Mouse (Mus musculus) neural tube, embryonic 15.5 days (tissue): ENCODE results near the gene Acap1. TPM values are rescaled to one million over a fixed set of nuclear protein-coding genes. Genes with fewer than 3 reads are reported as not detected.
"Not testable (repeated sequence)": the region's sequence is repeated elsewhere in the genome, so short reads cannot be mapped to it uniquely, and the experiment has no call there.

Experiments used
- ATAC-seq: fragments of 200-750 bp; cut with Nextera tagmentation; 2 replicates; pipeline ENCODE4 v1.8.0; 2017; ENCODE audit warnings: mild to moderate bottlenecking, moderate TSS enrichment, moderate library complexity; ENCODE audit not compliant: low FRiP score
- H3K27ac ChIP-seq: fragments of 300-500 bp; sonication (generic); replicated peaks from 2 replicates; pipeline ENCODE4 v1.5.1; 2015; ENCODE audit warnings: mild to moderate bottlenecking, inconsistent platforms
- H3K27me3 ChIP-seq: fragments of 300-500 bp; sonication (generic); replicated peaks from 2 replicates; pipeline ENCODE4 v1.6.1; 2015; ENCODE audit warnings: inconsistent platforms
- H3K36me3 ChIP-seq: fragments of 300-500 bp; sonication (generic); 2 replicates; pipeline ENCODE4 v1.6.1; 2015; ENCODE audit warnings: inconsistent platforms
- H3K4me1 ChIP-seq: fragments of 300-500 bp; sonication (generic); 2 replicates; pipeline ENCODE4 v1.6.1; 2015; ENCODE audit warnings: inconsistent platforms
- H3K4me2 ChIP-seq: fragments of 300-500 bp; sonication (generic); 2 replicates; pipeline ENCODE4 v1.6.1; 2015; ENCODE audit warnings: inconsistent platforms, mild to moderate bottlenecking, moderate library complexity
- H3K4me3 ChIP-seq: fragments of 300-500 bp; sonication (generic); replicated peaks from 2 replicates; pipeline ENCODE4 v1.5.1; 2015; ENCODE audit warnings: mild to moderate bottlenecking, inconsistent platforms
- H3K9ac ChIP-seq: fragments of 300-500 bp; sonication (generic); replicated peaks from 2 replicates; pipeline ENCODE4 v1.6.1; 2015; ENCODE audit warnings: mild to moderate bottlenecking, inconsistent platforms
- H3K9me3 ChIP-seq: fragments of 300-500 bp; sonication (generic); replicated peaks from 2 replicates; pipeline ENCODE4 v1.6.1; 2016; ENCODE audit warnings: inconsistent platforms
- WGBS: fragments of 180-500 bp; shearing (Covaris S2); methylation state at CpG from one replicate; pipeline ENCODE4 v1.1.7; 2015; ENCODE audit warnings: mixed read lengths; 5-methylcytosine and 5-hydroxymethylcytosine counted together
- polyA plus RNA-seq: library from polyadenylated mRNA; unstranded; fragments of >200 nt; fragmentation: Nextera tagmentation; extraction: Ambion mirVana; gene quantifications from 2 replicates; pipeline ENCODE4 v1.2.1, GENCODE M21; 2015

The Acap1 gene
- polyA plus RNA-seq, 1 experiment from 2014 or later = 0.40 TPM

DNA sequence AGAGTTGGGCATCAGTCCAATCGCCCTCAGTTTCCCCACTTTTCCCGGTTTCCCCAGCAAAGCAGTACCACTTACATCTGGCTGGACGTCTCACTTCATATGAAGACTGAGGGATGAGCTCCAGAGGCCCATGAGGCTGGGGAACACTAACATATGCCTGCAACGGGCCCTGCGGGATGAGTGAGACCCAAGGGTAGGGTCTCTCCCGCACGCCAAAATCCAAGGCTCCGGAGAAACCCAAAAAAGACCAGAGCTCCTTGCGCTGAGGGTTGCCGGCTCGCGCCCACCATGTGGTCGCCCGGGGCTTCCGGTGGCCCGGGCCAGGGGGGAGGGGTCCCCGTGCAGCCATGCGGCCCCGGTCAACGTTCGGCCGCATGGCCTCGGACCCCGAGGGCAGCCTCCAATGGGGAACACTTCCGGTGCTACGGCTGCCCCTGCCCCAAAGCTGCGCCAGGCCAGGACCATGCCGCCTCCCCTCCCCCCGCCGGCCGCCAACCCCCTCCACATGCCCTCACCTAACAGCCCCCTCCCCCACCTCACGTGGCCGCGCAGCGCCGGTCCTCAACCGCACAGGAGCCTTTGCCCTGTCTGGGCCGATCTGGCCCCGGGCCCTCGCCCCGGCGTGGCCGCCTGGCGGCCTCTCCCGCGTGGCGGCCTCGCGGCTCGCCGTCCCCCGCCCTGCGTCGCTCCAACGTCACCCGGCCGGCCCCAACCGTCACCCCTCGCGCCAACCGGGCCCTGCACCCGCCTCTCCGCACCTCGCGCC is 25.1 kb upstream of the Acap1 start:
- Histone ChIP-seq H3K27ac (peak overlapping the region; percentile 95), H3K27me3 (no peaks in the 10 kb centered on the region), H3K4me2 (peak overlapping the region; percentile 95), H3K36me3 (peaks cover 37% of the 10 kb centered on the region), H3K9me3 (no peaks in the 10 kb centered on the region), H3K9ac (peak overlapping the region; percentile 92), H3K4me3 (peak overlapping the region; percentile 87), H3K4me1 (peaks cover 46% of the 10 kb centered on the region)
- WGBS = under 1% methylated on average over 62 of the region's 65 CpGs
- ATAC-seq = peak; percentile 13

DNA sequence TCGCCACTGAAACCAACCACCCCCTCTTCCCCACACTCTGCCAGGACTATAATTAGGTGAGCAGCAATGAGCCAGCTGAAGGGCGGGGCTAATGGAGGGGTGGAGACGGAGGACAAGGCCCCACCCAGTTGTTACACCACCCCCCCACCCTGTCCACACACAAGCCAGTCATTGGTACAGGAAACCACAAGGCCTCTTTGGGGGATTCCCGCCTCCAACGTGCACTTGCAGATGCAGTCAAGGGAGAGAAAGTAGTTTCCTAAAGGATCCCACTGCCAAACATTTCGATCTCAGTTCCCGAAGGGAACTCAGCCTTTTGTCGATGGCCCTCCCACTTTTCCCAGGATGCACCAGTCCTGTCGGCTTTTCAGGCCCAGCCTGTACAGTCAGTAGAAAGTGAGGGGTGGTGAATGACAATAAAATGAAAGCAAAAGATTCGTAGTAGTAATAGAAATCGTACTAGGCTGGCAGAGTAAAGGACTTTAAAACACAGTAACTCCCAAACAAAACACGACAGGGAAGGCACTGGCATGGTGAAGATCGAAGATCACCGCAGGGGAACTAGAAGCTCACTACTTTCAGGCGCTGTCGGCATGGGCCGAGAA is 24.4 kb upstream of the Acap1 start:
- peak overlapping the region; percentile 95 for H3K4me2 ChIP-seq
- H3K27me3 ChIP-seq = no peaks in the 10 kb centered on the region
- H3K27ac ChIP-seq = peak overlapping the region; percentile 95
- peaks cover 52% of the 10 kb centered on the region for H3K4me1 ChIP-seq
- 1% methylated on average over 17 of the region's 17 CpGs for WGBS
- H3K9ac ChIP-seq = peak overlapping the region; percentile 92
- H3K36me3 ChIP-seq = peaks cover 44% of the 10 kb centered on the region
- no peak for ATAC-seq
- no peaks in the 10 kb centered on the region for H3K9me3 ChIP-seq
- peak overlapping the region; percentile 87 for H3K4me3 ChIP-seq

DNA sequence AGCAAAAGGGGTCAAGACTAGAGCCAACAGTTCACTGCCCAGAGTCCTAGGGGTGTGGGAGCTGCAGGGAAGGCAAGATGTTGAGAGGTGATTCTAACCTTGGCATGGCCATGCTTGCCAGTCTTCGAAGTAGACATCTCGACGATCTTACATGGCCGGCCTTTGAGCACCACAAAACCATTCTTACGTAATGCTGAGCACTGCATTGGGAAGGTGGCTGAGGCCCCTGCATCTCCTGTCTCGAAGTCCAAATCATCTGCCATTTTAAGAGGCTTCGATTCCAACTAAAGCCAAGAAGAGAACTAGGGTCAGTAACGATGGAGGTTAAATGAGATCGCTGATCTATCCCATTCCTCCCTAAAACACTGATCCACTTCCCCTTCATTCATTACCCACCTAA is 23.7 kb upstream of the Acap1 start:
- peak overlapping the region; percentile 87 for H3K4me3 ChIP-seq
- H3K27me3 ChIP-seq = no peaks in the 10 kb centered on the region
- no peak for ATAC-seq
- peaks cover 45% of the 10 kb centered on the region for H3K36me3 ChIP-seq
- peak overlapping the region; percentile 92; the same call in 1 of the 2 replicates for H3K9ac ChIP-seq
- no peaks in the 10 kb centered on the region for H3K9me3 ChIP-seq
- peak overlapping the region; percentile 95 for H3K4me2 ChIP-seq
- peak overlapping the region; percentile 95; the same call in 1 of the 2 replicates for H3K27ac ChIP-seq
- H3K4me1 ChIP-seq = peaks cover 59% of the 10 kb centered on the region
- WGBS = 84% methylated on average over 9 of the region's 9 CpGs

DNA sequence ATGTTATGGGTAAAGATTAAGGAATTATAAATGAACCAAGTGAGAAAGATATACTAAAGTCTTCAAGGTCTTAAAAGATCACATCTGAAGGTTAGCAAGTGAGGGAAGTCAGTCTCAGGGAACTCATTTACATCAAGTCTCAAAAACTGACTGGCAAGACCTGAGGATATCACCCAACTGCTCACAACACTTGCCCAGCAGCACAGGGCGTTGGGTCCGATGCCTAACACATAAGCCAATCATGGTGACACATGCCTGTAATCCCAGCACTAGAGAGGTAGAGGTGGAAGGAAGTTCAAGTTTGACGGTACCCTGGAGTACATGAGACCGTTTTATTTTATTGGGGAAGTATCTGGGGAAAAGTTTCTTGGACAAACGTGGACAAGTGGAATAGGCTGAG is 22.8 kb upstream of the Acap1 start:
- Histone ChIP-seq H3K4me1 (peaks cover 64% of the 10 kb centered on the region), H3K4me2 (no peak overlapping the region), H3K27me3 (no peaks in the 10 kb centered on the region), H3K36me3 (peaks cover 48% of the 10 kb centered on the region), H3K4me3 (no peak overlapping the region), H3K27ac (no peak overlapping the region), H3K9me3 (no peaks in the 10 kb centered on the region), H3K9ac (no peak overlapping the region)
- no peak for ATAC-seq
- WGBS = 83% methylated on average over 5 of the region's 5 CpGs

DNA sequence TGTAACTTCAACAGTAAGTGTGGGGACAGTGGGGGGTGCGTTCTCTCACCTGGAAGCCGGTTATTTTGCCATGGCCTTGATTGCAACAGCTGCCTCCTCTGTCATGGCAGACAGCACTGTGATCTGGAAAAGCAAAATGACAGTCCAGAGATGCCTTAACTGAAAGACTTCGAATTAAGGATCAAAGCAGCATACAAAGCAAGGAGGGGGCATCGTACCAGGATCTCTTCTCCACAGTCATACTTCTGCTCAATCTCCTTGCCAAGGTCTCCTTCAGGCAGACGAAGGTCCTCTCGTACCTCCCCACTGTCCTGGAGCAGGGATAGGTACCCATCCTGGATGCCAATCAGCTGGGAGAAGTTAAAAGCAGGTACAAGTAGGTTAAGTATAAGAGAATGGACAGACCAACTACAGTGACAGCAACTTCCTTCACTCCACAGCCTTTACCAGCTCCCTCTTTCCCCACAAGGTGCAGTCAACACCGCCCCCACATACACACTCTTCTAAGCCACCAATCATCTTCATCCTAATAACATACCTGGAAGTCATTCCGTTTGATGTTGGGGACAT is 22.1 kb upstream of the Acap1 start:
- Histone ChIP-seq H3K27ac (no peak overlapping the region), H3K36me3 (peaks cover 54% of the 10 kb centered on the region)

DNA sequence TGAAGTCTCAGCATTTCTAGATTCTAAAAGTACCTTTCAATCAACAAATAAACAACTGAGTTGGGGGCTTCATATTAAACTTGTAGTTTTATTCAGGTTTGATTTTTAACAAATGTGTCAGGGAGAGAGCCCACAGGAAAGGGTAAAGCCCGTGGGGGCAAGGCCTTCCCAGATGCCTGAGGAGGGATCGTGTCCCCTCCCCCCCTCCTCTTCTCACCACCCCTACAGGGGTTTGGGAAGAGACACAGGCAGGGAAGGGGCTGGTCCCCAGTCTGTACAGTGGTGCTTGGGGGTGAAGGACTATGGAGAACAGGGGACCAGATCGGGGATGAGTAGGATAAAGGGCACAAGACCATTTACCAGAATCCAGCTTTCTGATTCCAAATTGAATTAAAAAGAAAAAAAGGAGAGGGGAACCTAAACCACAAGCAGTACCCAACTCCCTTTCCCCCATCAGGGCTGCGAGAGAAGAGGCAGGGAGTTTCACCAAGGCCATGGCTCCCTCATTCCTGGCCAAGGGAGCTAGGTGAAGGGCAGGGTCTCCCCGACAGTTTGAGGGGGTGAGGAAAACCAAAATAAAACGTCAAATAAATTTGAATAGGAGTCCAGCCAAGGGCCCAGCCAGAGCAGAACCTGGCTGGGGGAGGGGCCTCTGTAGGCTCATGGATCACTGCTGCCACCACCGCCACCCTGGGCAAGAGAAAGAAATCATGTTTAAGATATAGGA is 21.5 kb upstream of the Acap1 start:
- not testable (repeated sequence) for H3K4me2 ChIP-seq, H3K4me3 ChIP-seq, ATAC-seq, H3K9ac ChIP-seq, H3K27ac ChIP-seq, H3K27me3 ChIP-seq, H3K9me3 ChIP-seq
- H3K36me3 ChIP-seq = peaks cover 61% of the 10 kb centered on the region
- WGBS = 68% methylated on average over 7 of the region's 7 CpGs
- H3K4me1 ChIP-seq = peaks cover 59% of the 10 kb centered on the region

More for the DNA sequence above, 22.1 kb upstream of the Acap1 start:
- ATAC-seq = no peak
- Histone ChIP-seq H3K9ac (no peak overlapping the region), H3K9me3 (no peaks in the 10 kb centered on the region), H3K27me3 (no peaks in the 10 kb centered on the region), H3K4me3 (no peak overlapping the region), H3K4me2 (no peak overlapping the region), H3K4me1 (peaks cover 63% of the 10 kb centered on the region)
- WGBS = 92% methylated on average over 8 of the region's 8 CpGs

DNA sequence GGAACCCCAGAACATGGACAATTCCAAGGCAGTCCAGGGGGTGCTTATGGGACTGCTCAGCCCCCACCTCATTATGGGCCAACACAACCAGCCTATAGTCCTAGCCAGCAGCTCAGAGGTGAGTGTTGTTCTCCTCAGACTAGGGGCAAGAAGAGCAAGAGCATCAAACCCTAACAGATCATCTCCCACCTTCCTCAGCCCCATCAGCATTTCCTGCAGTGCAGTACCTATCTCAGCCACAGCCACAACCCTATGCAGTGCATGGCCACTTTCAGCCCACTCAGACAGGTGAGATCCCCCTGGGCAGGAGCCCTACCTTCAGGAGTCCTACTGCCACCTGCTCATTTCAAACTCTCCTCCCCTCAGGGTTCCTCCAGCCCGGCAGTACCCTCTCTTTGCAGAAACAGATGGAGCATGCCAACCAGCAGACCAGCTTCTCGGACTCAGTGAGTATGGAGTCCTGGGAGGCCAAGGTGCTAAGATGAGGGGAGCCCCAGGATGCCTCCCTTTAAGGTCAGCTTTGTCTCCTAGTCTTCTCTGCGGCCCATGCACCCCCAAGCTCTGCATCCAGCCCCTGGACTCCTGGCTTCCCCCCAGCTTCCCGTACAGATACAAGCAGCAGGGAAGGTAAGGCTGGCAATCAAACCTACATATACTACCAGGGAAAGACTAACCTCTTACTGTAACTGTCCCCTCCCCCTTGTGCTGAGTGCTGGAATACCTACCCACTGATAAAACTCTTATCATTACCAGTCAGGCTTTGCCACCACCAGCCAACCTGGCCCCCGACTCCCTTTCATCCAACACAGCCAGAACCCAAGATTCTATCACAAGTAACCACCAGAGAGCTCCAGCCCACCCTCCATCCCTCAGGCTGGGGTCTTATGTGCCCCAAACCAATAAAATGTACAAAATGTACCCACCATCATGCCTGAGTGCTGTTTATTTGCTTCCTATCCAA is 20.6 kb upstream of the Acap1 start:
- Histone ChIP-seq H3K4me3 (0 out of 2 replicates have a peak overlapping the region, but pooled peaks have one; percentile 1), H3K4me2 (peak overlapping the region; percentile 99), H3K4me1 (peaks cover 59% of the 10 kb centered on the region), H3K27ac (no peak overlapping the region), H3K27me3 (no peaks in the 10 kb centered on the region), H3K9me3 (no peaks in the 10 kb centered on the region), H3K36me3 (peaks cover 69% of the 10 kb centered on the region), H3K9ac (no peak overlapping the region)
- whole genome bisulfite sequencing = 74% methylated on average over 5 of the region's 5 CpGs
- ATAC-seq = no peak

DNA sequence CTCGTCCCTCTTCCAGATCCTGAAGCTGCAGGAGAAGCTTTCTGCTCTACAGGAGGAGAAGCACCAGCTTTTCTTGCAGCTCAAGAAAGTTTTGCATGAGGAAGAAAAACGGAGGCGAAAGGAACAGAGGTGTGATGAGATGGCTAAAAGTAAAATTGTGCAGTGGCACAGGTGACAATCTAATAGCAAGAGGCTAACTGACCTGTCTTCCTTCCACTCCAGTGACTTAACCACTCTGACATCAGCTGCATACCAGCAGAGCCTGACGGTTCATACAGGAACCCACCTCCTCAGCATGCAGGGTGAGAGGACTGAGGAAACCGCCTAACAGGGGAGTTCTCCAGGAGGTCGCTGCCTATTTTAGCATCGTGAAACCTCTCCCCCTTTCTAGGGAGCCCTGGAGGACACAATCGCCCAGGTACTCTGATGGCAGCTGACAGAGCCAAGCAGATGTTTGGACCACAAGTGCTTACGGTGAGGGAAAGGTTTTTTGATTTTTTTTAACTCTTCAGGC is 19.6 kb upstream of the Acap1 start:
- 40% methylated on average over 9 of the region's 9 CpGs for WGBS
- peak overlapping the region; percentile 92 for H3K4me3 ChIP-seq

DNA sequence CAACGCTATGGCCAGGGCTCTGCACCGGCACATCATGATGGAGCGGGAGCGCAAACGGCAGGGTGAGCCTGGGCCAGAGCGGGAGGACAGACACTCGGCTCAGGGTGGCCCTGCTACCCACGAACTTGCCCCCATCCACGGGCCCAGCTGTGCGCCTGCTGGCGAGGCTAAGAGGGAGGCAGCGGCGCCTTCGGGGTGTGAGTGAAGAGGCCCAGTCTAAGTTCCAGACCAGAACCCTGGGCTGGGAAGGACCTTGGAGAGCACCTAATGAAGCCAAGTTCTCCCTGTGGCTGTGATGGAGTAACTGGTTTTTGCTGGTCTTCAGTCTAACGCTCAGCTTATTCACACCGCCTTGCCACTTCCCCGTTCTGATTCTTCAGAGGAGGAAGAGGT is 19.0 kb upstream of the Acap1 start:
- Histone ChIP-seq H3K27ac (peak overlapping the region; percentile 94), H3K4me2 (peak overlapping the region; percentile 99), H3K27me3 (no peaks in the 10 kb centered on the region), H3K9me3 (no peaks in the 10 kb centered on the region), H3K36me3 (peaks cover 85% of the 10 kb centered on the region), H3K9ac (peak overlapping the region; percentile 82), H3K4me3 (peak overlapping the region; percentile 92), H3K4me1 (peaks cover 49% of the 10 kb centered on the region)
- ATAC-seq = no peak
- under 1% methylated on average over 17 of the region's 17 CpGs for WGBS

More for the DNA sequence above, 19.6 kb upstream of the Acap1 start:
- Histone ChIP-seq H3K4me1 (peaks cover 55% of the 10 kb centered on the region), H3K9ac (peak overlapping the region; percentile 82), H3K27me3 (no peaks in the 10 kb centered on the region), H3K36me3 (peaks cover 79% of the 10 kb centered on the region), H3K9me3 (no peaks in the 10 kb centered on the region), H3K4me2 (peak overlapping the region; percentile 99), H3K27ac (no peak overlapping the region)
- ATAC-seq = no peak

DNA sequence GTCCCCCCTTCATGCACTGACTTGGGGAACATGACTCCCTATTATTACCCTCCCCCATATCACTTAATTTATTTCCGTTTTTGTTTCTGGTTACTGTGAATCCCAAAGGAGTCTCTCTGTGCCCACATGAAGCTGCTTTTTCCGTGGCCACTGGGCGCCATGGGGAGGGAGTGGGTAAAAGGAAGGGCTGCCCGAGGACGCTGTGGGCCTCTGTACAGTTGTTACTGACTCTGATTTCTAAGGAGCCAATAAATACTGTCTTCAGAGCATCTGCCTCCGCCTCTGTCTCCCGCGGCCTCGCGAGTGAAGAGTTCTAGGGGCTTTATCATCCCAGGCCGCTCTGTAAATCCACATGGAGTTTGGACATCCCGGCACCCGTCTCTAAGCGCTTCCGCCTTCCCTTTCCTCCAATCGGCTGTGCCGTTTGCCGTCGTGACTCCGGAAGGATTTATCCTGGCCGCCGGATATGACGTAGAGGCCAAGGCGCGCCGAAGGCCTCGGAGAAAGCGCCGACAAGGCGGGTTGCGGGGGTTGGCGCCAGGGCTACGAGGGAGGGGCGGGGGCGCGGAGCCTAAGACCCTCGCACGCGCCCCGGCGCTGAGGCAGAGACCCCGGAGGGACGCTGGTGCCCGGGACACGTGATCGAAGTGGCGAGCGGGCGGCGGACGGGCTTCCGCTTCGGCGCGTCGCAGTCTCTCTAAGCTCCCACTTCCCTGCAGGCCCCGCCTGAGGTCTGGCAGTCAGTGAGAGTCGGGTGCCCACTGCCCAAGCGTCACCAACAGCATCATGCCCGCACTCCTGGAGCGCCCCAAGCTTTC is 18.4 kb upstream of the Acap1 start, which contains the start of gene Gps2:
Gene Gps2 (plus strand): TSS at position 335 of the 818 bp plus-strand sequence.
- H3K36me3 ChIP-seq = peaks cover 87% of the 10 kb centered on the region
- no peaks in the 10 kb centered on the region for H3K27me3 ChIP-seq
- ATAC-seq = peak; percentile 91
- H3K4me3 ChIP-seq = peak within 1 kb of the TSS; percentile 92
- peak within 1 kb of the TSS; percentile 82 for H3K9ac ChIP-seq
- 2% methylated on average over 61 of the region's 61 CpGs for WGBS
- peak within 1 kb of the TSS; percentile 94 for H3K27ac ChIP-seq
- H3K4me1 ChIP-seq = peaks cover 43% of the 10 kb centered on the region
- H3K4me2 ChIP-seq = peak within 1 kb of the TSS; percentile 99
- no peaks in the 10 kb centered on the region for H3K9me3 ChIP-seq
